Mouse (Mus musculus): ENCODE results near the gene Mtus2.
A peak's percentile ranks its signal among the peaks of the same experiment; 100 is the strongest.
"Not testable (repeated sequence)": the region's sequence is repeated elsewhere in the genome, so short reads cannot be mapped to it uniquely, and the experiment has no call there.

Gene Mtus2

GRCm38 (mm10) chr5:148280321-148280720, 323.2 kb downstream of the Mtus2 start:
- no peak for DNase-seq (ENCODE audit: low spot score)

DNA sequence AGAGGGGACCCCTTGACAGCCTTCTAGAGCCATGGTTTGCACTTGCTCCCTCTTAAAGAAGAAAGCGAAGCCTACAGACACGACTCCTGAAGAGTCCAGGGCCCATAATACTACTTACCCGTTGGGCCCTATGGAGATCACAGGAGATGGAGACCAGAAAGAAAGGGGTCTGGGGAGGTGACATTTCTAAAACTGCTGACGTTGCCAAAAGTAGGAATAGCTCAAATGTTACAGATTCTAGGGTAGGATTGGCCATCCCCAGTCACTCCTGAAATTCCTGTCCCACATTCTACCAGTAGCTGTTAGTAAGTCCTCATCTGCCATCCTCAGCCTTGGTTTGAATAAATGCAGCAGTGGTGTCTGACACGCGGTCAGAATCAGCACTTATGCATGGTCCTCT, 325.0 kb downstream of the Mtus2 start:
- no peak for DNase-seq (ENCODE audit: low spot score)

GRCm38 (mm10) chr5:148282631-148283030, 325.5 kb downstream of the Mtus2 start:
- DNase-seq (ENCODE audit: low spot score) = no peak

- no peak for DNase-seq (ENCODE audit: low spot score)
Observed at GRCm38 (mm10) chr5:148283177-148283576, 326.1 kb downstream of the Mtus2 start.

- DNase-seq (ENCODE audit: low spot score) = no peak
Observed at GRCm38 (mm10) chr5:148283584-148283983, 326.5 kb downstream of the Mtus2 start.

DNA sequence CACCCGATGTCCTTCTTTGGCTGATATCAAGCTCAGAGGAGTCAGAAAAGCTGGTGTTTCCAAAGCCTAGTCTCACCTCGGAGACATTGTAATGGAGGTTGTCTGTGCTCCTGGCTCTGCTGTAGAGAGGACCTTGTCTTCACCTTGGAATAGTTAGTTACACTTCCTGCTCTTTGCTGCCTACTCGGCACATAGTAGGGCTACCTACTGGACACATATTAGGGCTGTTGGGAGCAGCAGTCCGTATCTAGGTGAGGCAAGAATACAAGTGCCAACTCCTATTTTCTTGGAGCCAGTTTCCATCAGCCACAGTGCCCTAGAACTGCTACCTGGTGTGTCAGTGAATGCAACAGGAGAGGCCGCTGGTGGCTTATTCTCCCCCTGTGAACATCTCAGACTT, 330.4 kb downstream of the Mtus2 start:
- DNase-seq (ENCODE audit: low spot score) = no peak

DNA sequence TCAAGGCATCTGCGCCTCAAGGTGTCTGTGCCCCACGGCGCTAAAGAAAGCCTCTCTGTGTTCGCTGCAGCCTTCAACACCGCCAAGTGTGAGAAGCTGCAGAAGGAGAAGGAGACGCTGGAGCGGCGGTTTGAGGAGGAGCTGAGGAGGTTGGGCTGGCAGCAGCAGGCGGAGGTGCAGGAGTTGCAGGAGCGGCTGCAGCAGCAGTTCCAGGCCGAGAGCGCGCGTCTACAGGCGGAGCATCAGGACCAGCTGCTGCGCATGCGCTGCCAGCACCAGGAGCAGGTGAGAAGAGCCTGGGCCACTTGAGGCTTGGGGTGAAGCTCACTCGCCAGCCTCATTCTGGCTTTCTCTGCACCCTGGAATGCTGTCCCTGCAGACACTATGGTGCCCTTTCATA, 331.7 kb downstream of the Mtus2 start:
- no peak for DNase-seq (ENCODE audit: low spot score)

DNA sequence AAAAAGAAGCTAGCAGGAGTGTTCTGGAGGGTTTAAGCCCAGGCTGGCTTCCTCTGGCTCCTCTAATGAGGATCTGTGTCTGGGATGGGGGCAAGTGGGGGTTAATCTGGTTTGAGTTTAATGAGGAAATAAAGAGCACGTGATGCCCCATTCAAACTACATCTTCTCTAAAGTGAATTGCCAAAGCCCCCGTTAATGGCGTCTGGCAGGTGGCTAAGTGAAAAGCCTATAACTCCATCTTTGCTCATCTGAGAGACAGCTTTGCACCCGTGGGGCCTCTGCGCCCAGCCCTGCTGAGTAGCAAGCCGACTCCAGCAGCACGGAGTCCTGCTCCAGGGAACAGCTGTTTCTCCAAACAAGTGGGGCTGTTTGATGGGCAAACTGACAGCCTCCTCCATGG, 332.8 kb downstream of the Mtus2 start:
- DNase-seq (ENCODE audit: low spot score) = no peak

GRCm38 (mm10) chr5:148292862-148293261, 335.7 kb downstream of the Mtus2 start:
- DNase-seq (ENCODE audit: low spot score) = no peak

GRCm38 (mm10) chr5:148293346-148293745, 336.2 kb downstream of the Mtus2 start:
- DNase-seq (ENCODE audit: low spot score) = no peak

DNA sequence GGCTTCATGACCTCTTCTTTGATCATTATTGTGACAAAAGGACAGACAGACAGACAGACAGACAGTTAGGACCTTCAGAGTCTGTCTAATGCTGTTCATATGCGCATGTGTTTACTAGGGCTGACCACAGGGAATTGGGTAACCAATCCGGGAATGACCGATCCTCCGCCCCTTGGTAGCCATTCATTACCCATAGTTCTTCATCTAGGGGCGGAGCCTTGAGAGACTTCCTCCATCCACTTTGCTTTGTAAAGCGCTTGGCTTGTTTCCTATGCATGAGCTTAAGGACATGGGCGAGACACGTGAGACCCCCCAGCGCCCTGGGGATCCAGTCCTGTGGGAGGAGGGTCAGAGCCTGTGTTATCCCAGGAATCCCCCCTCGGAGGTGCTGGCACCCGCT, 345.8 kb downstream of the Mtus2 start:
- DNase-seq (ENCODE audit: low spot score) = no peak

- DNase-seq (ENCODE audit: low spot score) = no peak
Observed at GRCm38 (mm10) chr5:148304112-148304511, 347.0 kb downstream of the Mtus2 start.

- peak; percentile 17 for DNase-seq (ENCODE audit: low spot score)
Observed at GRCm38 (mm10) chr5:148310790-148311189, 353.7 kb downstream of the Mtus2 start.

DNA sequence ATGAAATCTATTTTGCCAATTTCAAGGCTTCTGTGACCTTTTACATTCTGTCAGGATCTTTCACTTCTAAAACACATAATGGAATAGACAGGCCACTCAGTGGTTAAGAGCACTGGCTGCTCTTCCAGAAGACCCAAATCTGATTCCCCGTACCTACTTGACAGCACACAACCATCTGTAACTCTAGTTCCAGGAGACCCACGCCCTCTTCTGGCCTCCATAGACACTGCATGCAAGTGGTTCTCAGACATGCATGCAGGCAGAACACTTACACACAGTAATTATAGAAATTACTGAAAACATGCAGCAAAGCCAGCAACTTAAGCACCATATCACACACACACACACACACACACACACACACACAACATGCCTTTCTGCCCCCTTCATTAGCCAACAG, 355.3 kb downstream of the Mtus2 start:
- no peak for DNase-seq (ENCODE audit: low spot score)

- no peak for DNase-seq (ENCODE audit: low spot score)
Observed at GRCm38 (mm10) chr5:148314931-148315330, 357.8 kb downstream of the Mtus2 start.

DNA sequence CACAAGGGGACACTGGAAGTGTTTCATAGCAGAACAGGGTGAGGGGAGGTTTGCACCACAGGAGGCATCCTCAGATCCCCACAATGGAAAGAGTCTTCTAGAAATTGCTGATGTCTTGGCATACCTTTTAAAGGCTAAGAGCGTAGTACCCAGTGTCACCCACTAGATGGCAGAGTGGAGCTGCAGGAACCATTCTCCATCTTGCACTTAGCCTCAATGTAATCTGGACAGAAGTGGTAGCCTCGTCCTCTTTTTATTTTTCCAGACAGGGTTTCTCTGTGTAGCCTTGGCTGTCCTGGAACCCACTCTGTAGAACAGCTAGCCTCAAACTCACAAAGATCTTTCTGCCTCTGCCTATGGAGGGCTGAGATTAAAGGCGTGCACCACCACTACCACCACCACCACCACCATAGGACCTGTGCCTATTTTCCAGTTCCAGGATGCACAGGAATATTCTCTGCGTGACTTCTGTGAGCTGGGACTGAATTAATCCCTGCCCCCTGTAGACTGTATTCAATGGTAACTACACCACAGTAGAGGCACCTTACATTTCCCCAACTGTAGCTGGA, 368.3 kb downstream of the Mtus2 start:
- DNase-seq (ENCODE audit: low spot score) = no peak

DNA sequence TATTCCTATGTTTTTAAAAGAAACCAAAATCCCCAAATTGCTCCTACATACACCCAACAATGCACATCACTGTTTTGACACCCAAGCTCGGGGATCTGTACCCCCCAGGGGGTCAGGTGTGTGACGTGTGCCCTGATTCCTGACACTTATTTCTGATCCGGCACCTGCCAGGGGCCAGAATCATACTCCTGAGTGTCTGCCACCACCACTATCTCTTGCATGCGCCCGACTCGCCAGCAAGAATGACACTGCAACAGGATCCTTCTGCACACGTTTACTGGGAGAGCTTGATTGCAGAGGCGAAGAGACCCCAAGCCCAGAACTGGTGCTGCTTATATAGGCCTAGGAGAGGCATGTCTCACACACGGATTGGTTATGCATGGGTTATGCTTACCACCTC, 369.2 kb downstream of the Mtus2 start:
- DNase-seq (ENCODE audit: low spot score) = not testable (repeated sequence)

DNA sequence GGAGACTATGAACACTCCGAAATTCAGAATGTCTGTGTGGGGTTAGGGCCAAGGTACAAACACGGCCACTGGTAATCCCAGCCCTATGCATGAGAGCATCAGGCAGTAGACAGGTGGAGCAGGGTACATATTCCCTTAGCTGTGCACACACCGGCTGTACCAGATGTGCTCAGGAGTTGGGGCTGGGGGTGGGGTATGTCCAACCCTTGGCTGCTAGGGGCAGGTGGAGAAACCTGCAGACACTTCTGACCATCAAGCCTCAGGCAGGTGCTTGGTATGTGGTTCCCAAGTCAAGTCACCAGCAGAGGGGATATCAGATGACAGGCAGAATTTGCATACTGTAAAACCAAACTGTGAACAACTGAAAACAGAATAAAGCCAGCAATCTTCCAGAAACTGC, 371.9 kb downstream of the Mtus2 start:
- no peak for DNase-seq (ENCODE audit: low spot score)

DNA sequence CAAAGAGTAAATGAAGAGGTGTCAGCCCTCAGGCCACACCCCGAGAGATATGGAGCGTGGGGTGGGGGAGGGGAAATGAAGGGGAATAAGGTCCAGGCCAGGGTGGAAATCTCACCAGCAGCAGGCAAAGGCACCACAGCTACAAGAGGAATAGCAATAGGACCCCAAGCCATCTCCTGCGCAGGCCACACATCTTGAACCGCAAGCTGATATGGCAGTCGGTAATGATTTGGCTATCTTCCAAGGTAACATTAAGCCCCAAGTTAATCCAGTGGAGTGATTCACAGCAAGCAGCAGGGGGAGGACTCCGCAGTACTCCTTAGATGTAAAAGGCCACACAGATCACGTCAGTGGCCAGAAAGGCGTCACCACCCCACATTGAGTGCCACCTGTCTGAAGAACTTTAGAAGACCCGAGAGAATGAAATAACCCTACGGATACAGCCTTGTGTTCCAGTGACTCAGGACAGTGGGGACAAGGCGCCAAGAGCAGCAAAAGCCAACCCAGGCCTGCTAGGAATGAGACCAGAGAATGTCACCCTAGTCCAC, 374.2 kb downstream of the Mtus2 start:
- no peak for DNase-seq (ENCODE audit: low spot score)

- DNase-seq (ENCODE audit: low spot score) = no peak
Observed at GRCm38 (mm10) chr5:148331926-148332621, 375.0 kb downstream of the Mtus2 start.

DNA sequence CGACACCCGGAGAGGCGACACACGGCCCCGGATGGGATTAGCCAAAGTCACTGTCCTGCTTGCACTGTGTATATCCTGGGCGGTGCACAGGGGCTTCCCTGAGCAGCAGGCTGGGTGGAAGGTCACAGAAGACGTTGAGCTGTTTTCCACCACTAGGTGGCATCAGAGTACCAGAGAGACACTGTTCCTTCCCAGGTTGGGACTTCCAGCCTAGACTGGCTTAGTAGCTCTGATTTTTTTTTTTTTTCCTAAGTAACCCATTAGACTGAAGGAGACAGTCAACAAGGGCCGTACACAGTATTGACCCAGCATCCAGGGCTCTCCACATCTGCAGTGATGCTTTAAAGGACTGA, 375.5 kb downstream of the Mtus2 start:
- DNase-seq (ENCODE audit: low spot score) = peak; percentile 25

GRCm38 (mm10) chr5:148339126-148339525, 382.0 kb downstream of the Mtus2 start:
- DNase-seq (ENCODE audit: low spot score) = no peak

- no peak for DNase-seq (ENCODE audit: low spot score)
Observed at GRCm38 (mm10) chr5:148342061-148342741, 385.1 kb downstream of the Mtus2 start.

Measured in spleen, adult 12 weeks (tissue).